Mouse (Mus musculus): ENCODE measurements around the gene Mgarp. TPM values are rescaled to one million over a fixed set of nuclear protein-coding genes. Genes with fewer than 3 reads are reported as not detected.
"Not testable (repeated sequence)": the region's sequence is repeated elsewhere in the genome, so short reads cannot be mapped to it uniquely, and the experiment has no call there.

Gene Mgarp
- polyA plus RNA-seq, 1 experiment from 2014 or later: 1.5 TPM

GRCm38 (mm10) chr3:51393651-51394050, 2.9 kb downstream of the Mgarp start:
- H3K27ac ChIP-seq: no peak overlapping the region
- H3K9ac ChIP-seq: no peak overlapping the region
- no peaks in the 10 kb centered on the region for H3K36me3 ChIP-seq (ENCODE audit: poor library complexity, severe bottlenecking)
- no peak overlapping the region for H3K4me2 ChIP-seq
- H3K27me3 ChIP-seq: peaks cover 40% of the 10 kb centered on the region
- H3K4me1 ChIP-seq: peaks cover 17% of the 10 kb centered on the region
- no peaks in the 10 kb centered on the region for H3K9me3 ChIP-seq (replicated peaks)
- H3K4me3 ChIP-seq: no peak overlapping the region
- ATAC-seq: no peak
- 94% methylated on average over 2 of the region's 2 CpGs for WGBS

DNA sequence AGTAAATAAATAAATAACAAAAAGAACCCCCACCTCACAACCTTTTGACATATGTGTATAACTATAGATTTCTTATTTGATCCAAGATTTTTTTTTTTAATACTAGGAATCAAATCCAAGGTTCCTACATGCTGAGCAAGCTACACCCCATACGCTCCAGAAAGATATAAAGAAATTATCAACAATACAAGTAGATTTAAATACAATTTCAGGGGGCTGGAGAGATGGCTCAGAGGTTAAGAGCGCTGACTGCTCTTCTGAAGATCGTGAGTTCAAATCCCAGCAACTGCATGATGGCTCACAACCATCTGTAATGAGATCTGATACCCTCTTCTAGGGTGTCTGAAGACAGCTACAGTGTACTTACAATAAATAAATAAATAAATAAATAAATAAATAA, 3.5 kb downstream of the Mgarp start:
- Histone ChIP-seq H3K4me1 (peaks cover 14% of the 10 kb centered on the region), H3K27me3 (peaks cover 40% of the 10 kb centered on the region)
- not testable (repeated sequence) for H3K9me3 ChIP-seq (replicated peaks); H3K4me2 ChIP-seq; ATAC-seq; H3K4me3 ChIP-seq; H3K27ac ChIP-seq; H3K9ac ChIP-seq; H3K36me3 ChIP-seq (ENCODE audit: poor library complexity, severe bottlenecking)
- 93% methylated on average over 3 of the region's 3 CpGs for WGBS

DNA sequence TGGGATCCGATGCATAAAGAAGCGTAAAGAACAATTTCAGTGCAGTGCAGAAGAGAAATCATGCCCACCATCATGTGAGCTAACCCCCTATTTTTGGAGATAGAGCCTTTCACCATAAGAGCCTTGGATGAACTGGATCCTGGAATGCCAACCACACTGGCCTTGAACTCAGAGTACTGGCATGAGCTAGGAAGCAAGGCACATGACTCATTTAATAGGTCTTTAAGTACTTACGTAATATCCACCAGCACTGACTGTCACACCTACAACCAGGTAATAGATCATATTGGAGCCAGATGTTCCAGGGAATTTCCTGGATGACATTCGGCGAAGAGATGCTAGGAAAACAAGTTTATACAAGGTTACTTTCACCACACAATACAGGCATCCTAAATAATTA, 4.9 kb downstream of the Mgarp start:
- no peak overlapping the region for H3K4me3 ChIP-seq
- no peaks in the 10 kb centered on the region for H3K36me3 ChIP-seq (ENCODE audit: poor library complexity, severe bottlenecking)
- no peaks in the 10 kb centered on the region for H3K9me3 ChIP-seq (replicated peaks)
- H3K4me2 ChIP-seq: no peak overlapping the region
- peaks cover 29% of the 10 kb centered on the region for H3K27me3 ChIP-seq
- H3K4me1 ChIP-seq: peaks cover 11% of the 10 kb centered on the region
- no peak overlapping the region for H3K9ac ChIP-seq
- 97% methylated on average over 5 of the region's 5 CpGs for WGBS
- ATAC-seq: no peak
- no peak overlapping the region for H3K27ac ChIP-seq

GRCm38 (mm10) chr3:51391095-51391494, 5.4 kb downstream of the Mgarp start:
- H3K27me3 ChIP-seq: peaks cover 24% of the 10 kb centered on the region
- H3K27ac ChIP-seq: no peak overlapping the region
- no peaks in the 10 kb centered on the region for H3K9me3 ChIP-seq (replicated peaks)
- H3K36me3 ChIP-seq (ENCODE audit: poor library complexity, severe bottlenecking): no peaks in the 10 kb centered on the region
- 91% methylated on average over 5 of the region's 5 CpGs for WGBS
- H3K4me2 ChIP-seq: no peak overlapping the region
- no peak overlapping the region for H3K4me3 ChIP-seq
- no peak overlapping the region for H3K9ac ChIP-seq
- peaks cover 6% of the 10 kb centered on the region for H3K4me1 ChIP-seq
- ATAC-seq: no peak

GRCm38 (mm10) chr3:51388904-51389303, 7.6 kb downstream of the Mgarp start:
- ATAC-seq: no peak
- Histone ChIP-seq H3K36me3 (ENCODE audit: poor library complexity, severe bottlenecking) (no peaks in the 10 kb centered on the region), H3K9me3 (replicated peaks) (no peaks in the 10 kb centered on the region), H3K9ac (peak overlapping the region; percentile 30), H3K4me1 (peaks cover 5% of the 10 kb centered on the region), H3K4me3 (peak overlapping the region; percentile 9; the same call in 1 of the 2 replicates), H3K27ac (no peak overlapping the region), H3K27me3 (peaks cover 14% of the 10 kb centered on the region; the same call in 1 of the 2 replicates), H3K4me2 (peak overlapping the region; percentile 41)
- WGBS: 7% methylated on average over 13 of the region's 13 CpGs

DNA sequence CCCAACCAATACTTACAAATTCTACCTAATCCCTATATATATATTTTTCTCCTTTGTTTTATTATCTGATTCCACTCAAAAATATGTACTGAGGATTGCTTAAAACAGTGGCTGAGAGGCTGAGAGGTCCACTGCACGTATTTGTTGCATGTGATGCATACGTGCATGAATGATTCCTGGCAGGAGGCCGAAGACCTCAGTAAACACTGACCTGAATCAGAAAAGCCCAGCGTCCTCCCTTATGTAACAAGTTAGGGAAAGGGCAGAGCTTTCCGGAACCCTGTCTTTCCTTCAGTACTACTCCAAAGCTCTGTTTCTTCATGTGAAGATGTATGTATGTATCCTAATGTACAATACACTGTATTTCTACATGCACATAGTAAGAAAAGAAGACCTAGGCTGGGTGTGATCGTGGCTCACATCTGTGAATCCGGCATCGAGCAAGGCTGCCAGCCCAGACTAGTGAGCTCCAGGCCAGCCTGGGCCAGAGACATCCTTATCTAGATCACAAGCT, 8.6 kb downstream of the Mgarp start:
- no peak overlapping the region for H3K9ac ChIP-seq
- no peak overlapping the region for H3K27ac ChIP-seq
- peaks cover 14% of the 10 kb centered on the region; the same call in 1 of the 2 replicates for H3K27me3 ChIP-seq
- no peaks in the 10 kb centered on the region for H3K9me3 ChIP-seq (replicated peaks)
- no peak for ATAC-seq
- H3K4me3 ChIP-seq: no peak overlapping the region
- no peaks in the 10 kb centered on the region for H3K36me3 ChIP-seq (ENCODE audit: poor library complexity, severe bottlenecking)
- WGBS: 46% methylated on average over 8 of the region's 8 CpGs
- peaks cover 5% of the 10 kb centered on the region for H3K4me1 ChIP-seq
- H3K4me2 ChIP-seq: no peak overlapping the region

GRCm38 (mm10) chr3:51387134-51387451, 9.4 kb downstream of the Mgarp start:
- no peak for ATAC-seq
- Histone ChIP-seq H3K4me3 (no peak overlapping the region), H3K27me3 (peaks cover 14% of the 10 kb centered on the region; the same call in 1 of the 2 replicates), H3K9ac (no peak overlapping the region), H3K9me3 (replicated peaks) (no peaks in the 10 kb centered on the region), H3K4me1 (peaks cover 5% of the 10 kb centered on the region), H3K36me3 (ENCODE audit: poor library complexity, severe bottlenecking) (no peaks in the 10 kb centered on the region), H3K4me2 (no peak overlapping the region), H3K27ac (no peak overlapping the region)
- WGBS: 82% methylated on average over 3 of the region's 3 CpGs

- H3K9ac ChIP-seq: no peak overlapping the region
- H3K4me1 ChIP-seq: peaks cover 5% of the 10 kb centered on the region
- no peak for ATAC-seq
- no peak overlapping the region for H3K4me3 ChIP-seq
- H3K27ac ChIP-seq: no peak overlapping the region
- 45% methylated on average over 12 of the region's 12 CpGs for WGBS
- H3K9me3 ChIP-seq (replicated peaks): no peaks in the 10 kb centered on the region
- no peak overlapping the region for H3K4me2 ChIP-seq
- no peaks in the 10 kb centered on the region for H3K36me3 ChIP-seq (ENCODE audit: poor library complexity, severe bottlenecking)
- peaks cover 14% of the 10 kb centered on the region; the same call in 1 of the 2 replicates for H3K27me3 ChIP-seq
Measured at GRCm38 (mm10) chr3:51386441-51387133, 10.0 kb downstream of the Mgarp start.

GRCm38 (mm10) chr3:51383409-51383808, 13.1 kb downstream of the Mgarp start:
- H3K4me3 ChIP-seq: no peak overlapping the region
- peaks cover 4% of the 10 kb centered on the region; the same call in 1 of the 2 replicates for H3K27me3 ChIP-seq
- no peak for ATAC-seq
- no peak overlapping the region for H3K4me2 ChIP-seq
- H3K27ac ChIP-seq: no peak overlapping the region
- no peaks in the 10 kb centered on the region for H3K9me3 ChIP-seq (replicated peaks)
- 24% methylated on average over 12 of the region's 12 CpGs for WGBS
- no peak overlapping the region for H3K9ac ChIP-seq
- H3K36me3 ChIP-seq (ENCODE audit: poor library complexity, severe bottlenecking): no peaks in the 10 kb centered on the region
- no peaks in the 10 kb centered on the region for H3K4me1 ChIP-seq

DNA sequence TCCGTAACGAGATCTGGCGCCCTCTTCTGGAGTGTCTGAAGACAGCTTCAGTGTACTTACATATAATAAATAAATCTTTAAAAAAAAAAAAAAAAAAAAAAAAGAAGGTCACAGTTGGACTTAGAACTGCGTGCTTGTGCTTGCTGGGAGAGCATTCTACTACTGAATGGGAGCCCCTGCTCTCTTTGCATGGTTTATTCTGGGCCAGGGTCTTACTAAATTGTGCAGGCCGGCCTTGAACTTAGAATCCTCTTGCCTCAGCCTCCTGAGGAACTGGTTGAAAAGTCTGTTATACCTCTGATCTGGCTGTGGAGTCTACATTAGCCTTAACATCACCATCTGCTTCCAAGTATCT, 15.9 kb downstream of the Mgarp start:
- Histone ChIP-seq H3K9me3 (replicated peaks) (no peaks in the 10 kb centered on the region), H3K27ac (no peak overlapping the region), H3K4me1 (no peaks in the 10 kb centered on the region), H3K27me3 (no peaks in the 10 kb centered on the region), H3K4me2 (no peak overlapping the region), H3K4me3 (no peak overlapping the region), H3K36me3 (ENCODE audit: poor library complexity, severe bottlenecking) (no peaks in the 10 kb centered on the region), H3K9ac (no peak overlapping the region)
- WGBS: 76% methylated on average over 2 of the region's 5 CpGs
- ATAC-seq: no peak

DNA sequence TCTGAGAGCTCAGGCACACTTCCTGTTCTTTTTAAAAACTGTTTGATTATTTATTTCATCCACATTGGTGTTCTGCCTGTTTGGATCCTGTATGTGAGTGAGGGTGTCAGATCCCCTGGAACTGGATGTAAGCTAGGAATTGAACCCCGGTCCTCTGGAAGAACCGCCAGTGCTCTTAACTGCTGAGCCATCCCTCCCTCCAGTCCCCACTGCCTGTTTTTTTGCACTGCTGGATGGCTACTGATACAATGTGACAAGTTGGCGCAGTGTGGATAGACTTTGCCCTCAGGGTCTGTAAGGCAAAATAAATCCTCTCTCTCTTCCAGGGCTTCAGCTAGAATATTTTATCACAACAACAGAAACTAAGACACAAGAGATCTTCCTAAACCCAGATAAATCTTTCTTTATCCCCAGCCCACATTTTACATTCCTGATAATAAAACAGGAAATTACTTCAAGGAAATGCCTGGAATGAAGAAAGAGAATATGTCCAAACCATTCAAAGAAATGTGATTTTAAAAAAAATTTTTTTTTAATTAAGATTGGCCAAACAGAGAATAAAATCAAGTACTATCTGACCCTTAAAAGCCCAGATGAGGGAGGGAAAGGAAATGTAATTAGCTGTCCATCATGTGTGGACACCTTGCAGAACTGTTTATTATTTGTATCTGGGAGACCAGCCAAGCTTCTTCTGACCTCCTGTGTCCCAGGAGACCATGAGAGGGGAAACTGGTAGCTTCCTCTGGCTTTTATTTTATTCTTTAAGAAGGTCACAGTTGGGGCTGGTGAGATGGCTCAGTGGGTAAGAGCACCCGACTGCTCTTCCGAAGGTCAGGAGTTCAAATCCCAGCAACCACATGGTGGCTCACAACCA, 16.5 kb downstream of the Mgarp start:
- Histone ChIP-seq H3K9me3 (replicated peaks) (no peaks in the 10 kb centered on the region), H3K27me3 (no peaks in the 10 kb centered on the region), H3K9ac (no peak overlapping the region), H3K4me1 (no peaks in the 10 kb centered on the region), H3K36me3 (ENCODE audit: poor library complexity, severe bottlenecking) (no peaks in the 10 kb centered on the region), H3K4me3 (no peak overlapping the region), H3K27ac (no peak overlapping the region), H3K4me2 (no peak overlapping the region)
- ATAC-seq: no peak
- WGBS: 85% methylated on average over 5 of the region's 5 CpGs

GRCm38 (mm10) chr3:51378665-51378946, 17.9 kb downstream of the Mgarp start:
- Histone ChIP-seq H3K27me3 (no peaks in the 10 kb centered on the region), H3K9me3 (replicated peaks) (0 out of 2 replicates have a peak, but pooled peaks cover 2% of the 10 kb centered on the region), H3K4me2 (peak overlapping the region; percentile 47), H3K27ac (no peak overlapping the region), H3K4me1 (no peaks in the 10 kb centered on the region), H3K36me3 (ENCODE audit: poor library complexity, severe bottlenecking) (no peaks in the 10 kb centered on the region), H3K9ac (no peak overlapping the region), H3K4me3 (no peak overlapping the region)
- WGBS: 85% methylated on average over 3 of the region's 3 CpGs
- no peak for ATAC-seq

All from forebrain, embryonic 13.5 days (tissue).